Mouse (Mus musculus) monocyte, adult 5-6 weeks (primary cell): ENCODE data around the gene Picalm. TPM values are rescaled to one million over a fixed set of nuclear protein-coding genes. Genes with fewer than 3 reads are reported as not detected.
"Not testable (repeated sequence)": the region's sequence is repeated elsewhere in the genome, so short reads cannot be mapped to it uniquely, and the experiment has no call there.

Experiments used
- ATAC-seq: fragments of 153-309, 156-312 bp; replicated peaks from 2 replicates; pipeline ENCODE4 v1.8.0; 2017; ENCODE audit warnings: mild to moderate bottlenecking; ENCODE audit not compliant: low TSS enrichment, insufficient number of reproducible peaks, severe bottlenecking, poor library complexity, low FRiP score
- total RNA-seq: library from RNA; stranded (forward); fragments of 200-1000, 200-491, 200-594 nt; gene quantifications from 3 replicates; pipeline ENCODE4 v1.2.3, GENCODE M21; 2017

Picalm gene
- total RNA-seq, 1 experiment from 2014 or later = 450 TPM

GRCm38 (mm10) chr7:90175576-90175975 lies 45.6 kb downstream of the Picalm start:
- ATAC-seq = 0 out of 2 replicates have a peak, but pooled peaks have one; percentile 35

DNA sequence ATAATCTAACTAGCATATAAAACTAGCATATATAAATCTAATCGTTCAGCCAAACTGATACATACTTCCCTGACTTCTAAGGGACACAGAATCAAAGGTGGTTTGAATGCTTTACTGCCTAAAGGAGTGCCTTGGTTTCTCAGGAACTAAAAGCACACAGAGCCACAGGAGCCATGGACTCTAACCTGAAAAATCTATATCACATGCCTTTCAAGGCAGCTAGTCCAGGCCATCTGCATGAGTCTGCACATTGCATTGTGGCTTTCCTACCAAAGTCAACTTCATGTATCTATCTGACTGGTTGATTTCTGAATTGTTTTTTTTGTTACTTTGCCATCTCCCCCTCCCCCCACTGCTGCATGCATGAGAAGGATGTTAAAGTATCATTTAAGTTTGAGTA lies 50.6 kb downstream of the Picalm start:
- ATAC-seq = no peak

DNA sequence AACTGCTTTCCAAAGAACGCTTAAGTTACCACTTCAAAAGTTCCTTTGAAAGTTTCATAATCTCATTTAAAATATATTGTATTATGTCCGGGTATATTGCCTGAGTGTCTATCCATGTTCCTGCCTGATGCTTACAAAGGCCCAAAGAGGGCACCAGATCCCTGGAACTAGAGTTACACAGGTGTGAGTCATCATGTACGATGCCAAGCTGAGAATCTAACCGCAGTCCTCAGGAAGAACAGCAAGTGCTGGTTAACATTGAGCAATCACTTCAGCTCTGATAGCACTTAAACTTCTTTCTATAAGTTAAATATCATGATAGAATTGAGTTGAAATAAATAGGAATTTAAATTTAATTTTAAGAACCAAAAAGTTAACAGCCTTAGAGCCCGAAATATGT lies 70.2 kb downstream of the Picalm start:
- no peak for ATAC-seq

- no peak for ATAC-seq
Observed at GRCm38 (mm10) chr7:90201877-90202465, 72.0 kb downstream of the Picalm start.

- ATAC-seq = no peak
Observed at GRCm38 (mm10) chr7:90203914-90204313, 73.9 kb downstream of the Picalm start.

GRCm38 (mm10) chr7:90210116-90210515 lies 80.1 kb downstream of the Picalm start:
- ATAC-seq = no peak

- no peak for ATAC-seq
Observed at GRCm38 (mm10) chr7:90210947-90211346, 80.9 kb downstream of the Picalm start.

DNA sequence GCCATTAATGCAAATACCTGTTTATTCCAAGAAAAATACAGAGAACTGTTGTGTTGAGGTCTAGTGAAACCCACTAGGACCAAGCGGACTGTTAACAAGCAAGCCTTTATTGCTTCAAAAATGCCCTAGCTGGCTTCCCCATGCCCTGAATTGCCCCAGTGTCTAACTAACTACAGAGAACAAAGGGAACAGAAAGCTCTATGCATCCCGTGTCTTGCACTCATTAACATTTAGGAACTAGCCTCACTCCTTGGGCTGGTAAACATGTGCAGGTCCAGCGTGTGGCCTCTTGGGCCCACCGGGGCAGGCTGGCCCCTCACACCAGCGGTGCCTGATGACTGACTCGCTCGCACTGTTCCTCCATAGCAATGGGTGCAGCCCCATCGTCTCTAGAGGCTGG lies 86.5 kb downstream of the Picalm start:
- no peak for ATAC-seq

- no peak for ATAC-seq
Observed at GRCm38 (mm10) chr7:90218122-90218521, 88.1 kb downstream of the Picalm start.

- no peak for ATAC-seq
Observed at GRCm38 (mm10) chr7:90221487-90221886, 91.5 kb downstream of the Picalm start.

- no peak for ATAC-seq
Observed at GRCm38 (mm10) chr7:90228075-90228474, 98.1 kb downstream of the Picalm start.

GRCm38 (mm10) chr7:90228884-90229283 lies 98.9 kb downstream of the Picalm start:
- not testable (repeated sequence) for ATAC-seq

- ATAC-seq = no peak
Observed at GRCm38 (mm10) chr7:90231431-90231830, 101.4 kb downstream of the Picalm start.

DNA sequence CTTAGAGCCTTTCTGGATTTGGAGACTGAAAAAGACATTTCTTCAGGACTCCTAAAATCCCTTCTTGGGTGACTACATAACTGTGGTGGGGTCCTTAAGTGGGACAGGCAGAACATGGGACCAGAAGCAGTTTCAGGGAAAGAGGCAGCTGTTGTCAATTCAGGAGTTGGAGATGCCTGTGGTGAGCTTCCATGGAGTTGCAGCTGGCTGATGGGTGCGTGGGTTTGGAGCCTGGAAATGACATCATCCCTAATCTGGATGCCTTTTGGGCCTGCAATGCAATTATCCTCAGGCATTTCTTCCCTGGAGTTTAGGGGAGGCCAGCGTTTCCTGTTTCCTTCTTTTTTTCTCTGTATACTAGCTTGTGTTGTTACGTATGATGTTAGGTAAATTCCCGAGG lies 103.9 kb downstream of the Picalm start:
- no peak for ATAC-seq

DNA sequence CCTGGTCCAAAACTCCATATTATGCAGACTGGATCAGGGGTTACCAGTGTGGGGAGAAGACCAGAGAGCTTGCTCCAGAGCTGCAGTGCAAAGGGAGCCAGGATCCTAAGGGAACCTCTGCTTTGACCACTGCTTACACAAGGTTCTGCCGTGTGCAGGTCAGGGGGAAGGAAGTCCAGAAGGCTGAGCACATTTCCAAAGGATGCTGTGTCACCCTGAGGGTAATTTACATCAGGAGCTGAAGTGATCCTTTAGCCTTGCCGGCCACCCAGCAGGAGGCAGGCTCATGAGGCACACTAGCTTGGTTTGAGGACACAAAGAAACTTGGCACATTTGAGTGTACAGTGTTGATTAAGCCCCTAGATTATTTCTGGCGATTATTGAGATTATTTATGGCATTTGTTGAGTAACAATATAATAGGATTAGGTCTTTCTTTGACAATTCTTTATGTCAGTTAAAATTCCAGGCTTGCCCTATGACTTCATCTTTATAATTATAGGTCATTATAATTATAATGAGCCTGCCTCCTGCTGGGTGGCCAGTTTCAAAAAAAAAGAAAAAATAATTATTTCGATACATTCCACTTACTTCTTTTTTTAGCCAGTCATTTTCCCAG lies 106.4 kb downstream of the Picalm start:
- ATAC-seq = no peak

DNA sequence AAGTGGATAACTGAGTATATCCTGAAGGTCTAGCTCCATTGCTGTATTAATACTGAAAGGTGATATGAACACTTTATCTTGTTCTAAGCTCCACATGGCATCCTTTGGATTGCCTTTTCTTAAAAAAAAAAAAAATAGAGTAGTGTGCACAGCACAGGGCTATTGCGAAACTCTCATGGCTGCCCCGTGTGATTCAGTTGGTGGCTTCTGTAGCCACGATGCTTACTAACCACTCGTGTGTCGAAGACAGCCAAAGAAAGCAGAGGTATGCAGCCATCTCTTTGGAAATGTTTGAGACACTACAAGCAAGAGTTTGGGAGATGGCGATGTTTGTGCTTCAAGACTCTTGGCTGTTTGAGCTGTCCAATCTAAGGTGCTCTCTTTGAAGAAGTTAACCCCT lies 113.1 kb downstream of the Picalm start:
- ATAC-seq = no peak

GRCm38 (mm10) chr7:90243643-90244042 lies 113.6 kb downstream of the Picalm start:
- no peak for ATAC-seq

DNA sequence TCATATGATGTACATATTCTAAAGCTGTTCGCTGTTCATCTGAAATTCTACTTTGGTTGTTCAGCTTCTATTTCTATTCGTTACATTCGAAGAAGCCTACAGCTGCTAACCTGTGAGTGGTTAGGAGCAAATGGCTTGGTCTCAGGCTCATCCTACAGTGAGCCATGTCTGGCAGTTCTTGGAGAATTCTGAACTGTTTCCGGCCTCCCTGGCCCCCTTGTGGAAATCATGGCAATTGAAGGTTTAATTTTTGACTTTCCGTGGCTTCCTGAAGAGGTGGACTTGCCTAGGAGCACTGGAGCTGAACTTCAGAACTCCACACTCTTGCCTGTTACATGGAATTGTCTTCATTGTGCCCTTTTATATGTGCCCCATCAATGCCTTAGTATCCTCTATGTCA lies 122.9 kb downstream of the Picalm start:
- ATAC-seq = no peak

DNA sequence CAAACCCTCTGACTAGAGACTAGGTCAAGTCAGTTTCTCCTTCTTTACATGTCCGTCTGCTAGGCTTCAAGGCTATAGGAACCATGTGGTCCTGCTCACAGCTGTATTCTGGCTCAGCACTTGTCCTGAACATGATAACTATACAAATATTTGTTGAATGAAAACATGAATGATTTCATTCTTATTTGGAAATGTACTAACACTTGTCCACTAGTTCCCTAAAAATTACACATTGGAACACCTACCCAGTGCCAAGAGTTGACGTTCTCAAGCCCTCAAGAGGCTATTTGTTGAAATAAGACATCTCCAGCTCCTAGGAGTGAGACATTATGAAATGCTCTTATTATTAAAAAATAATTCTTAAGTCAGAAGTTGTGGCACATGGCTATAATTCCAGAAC lies 128.7 kb downstream of the Picalm start:
- ATAC-seq = no peak

DNA sequence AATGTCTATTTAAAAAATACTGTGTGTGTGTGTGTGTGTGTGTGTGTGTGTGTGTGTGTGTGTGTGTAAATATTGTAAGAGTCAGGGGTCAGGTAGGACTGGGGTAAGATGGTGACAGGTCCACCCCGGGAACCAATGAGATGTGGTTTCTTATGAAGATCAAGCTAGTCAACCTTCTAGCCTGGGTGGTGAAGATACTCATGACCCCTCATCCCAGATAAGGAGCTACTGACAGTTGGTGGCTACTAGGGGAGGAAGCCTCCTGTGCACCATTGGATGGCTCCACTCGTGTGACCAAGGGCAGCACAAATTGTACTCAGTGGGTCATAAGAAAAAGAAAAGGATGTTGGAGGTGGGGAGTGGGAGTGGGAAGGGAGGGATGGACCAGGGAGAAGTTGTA lies 129.9 kb downstream of the Picalm start:
- ATAC-seq = no peak
